Mouse (Mus musculus): ENCODE results near the gene Tsen34. TPM values are rescaled to one million over a fixed set of nuclear protein-coding genes. Genes with fewer than 3 reads are reported as not detected.
"Not testable (repeated sequence)": the region's sequence is repeated elsewhere in the genome, so short reads cannot be mapped to it uniquely, and the experiment has no call there.

Gene Tsen34
- polyA plus RNA-seq, 1 experiment, result 114 TPM

GRCm38 (mm10) chr7:3720268-3720667, 27.6 kb downstream of the Tsen34 start, which contains the start of gene Pirb:
Gene Pirb (minus strand): TSS chr7:3720391.
- not testable (repeated sequence) for DNase-seq (ENCODE audit: low read depth)

GRCm38 (mm10) chr7:3725459-3725858, 32.8 kb downstream of the Tsen34 start:
- DNase-seq (ENCODE audit: low read depth), result not testable (repeated sequence)

- not testable (repeated sequence) for DNase-seq (ENCODE audit: low read depth)
Observed at GRCm38 (mm10) chr7:3732675-3733074, 40.0 kb downstream of the Tsen34 start.

Other genes starting within 250 kb of the Tsen34 start
- gene Tarm1, start 190.2 kb upstream of the Tsen34 start, polyA plus RNA-seq (2012; rRNA removed), result 0.26 TPM in 1 of 2 replicates, not detected in the other
- 0.20 TPM in 2 replicates for gene Oscar, start 76.7 kb upstream of the Tsen34 start, polyA plus RNA-seq (2012; rRNA removed)
- gene Ndufa3, start 75.5 kb upstream of the Tsen34 start, polyA plus RNA-seq (2012; rRNA removed), result 230 and 382 TPM in 2 replicates
- 9.3 and 11.5 TPM in 2 replicates for gene Tfpt, start 62.9 kb upstream of the Tsen34 start, polyA plus RNA-seq (2012; rRNA removed)
- gene Prpf31, start 62.9 kb upstream of the Tsen34 start, polyA plus RNA-seq (2012; rRNA removed), result 28.9 and 29.8 TPM in 2 replicates
- 30.7 and 57.8 TPM in 2 replicates for gene Cnot3, start 47.6 kb upstream of the Tsen34 start, polyA plus RNA-seq (2012; rRNA removed)
- 4.5 and 5.0 TPM in 2 replicates for gene Leng1, start 27.0 kb upstream of the Tsen34 start, polyA plus RNA-seq (2012; rRNA removed)
- 91.0 and 95.0 TPM in 2 replicates for gene Tmc4, start 15.3 kb upstream of the Tsen34 start, polyA plus RNA-seq (2012; rRNA removed)
- gene Mboat7, start 660 bp downstream of the Tsen34 start, polyA plus RNA-seq (2012; rRNA removed), result 43.9 and 47.7 TPM in 2 replicates
- 2,234 and 2,492 TPM in 2 replicates for gene Rps9, start 11.1 kb downstream of the Tsen34 start, polyA plus RNA-seq (2012; rRNA removed)
- 10.7 and 16.1 TPM in 2 replicates for gene Pirb, start 27.5 kb downstream of the Tsen34 start, polyA plus RNA-seq (2012; rRNA removed)
- gene Gm15448, start 132.8 kb downstream of the Tsen34 start, polyA plus RNA-seq (2012; rRNA removed), result 0.45 and 0.62 TPM in 2 replicates
- gene Pira2, start 152.2 kb downstream of the Tsen34 start, polyA plus RNA-seq (2012; rRNA removed), result 0.43 and 1.3 TPM in 2 replicates
- gene Gm14548, start 205.3 kb downstream of the Tsen34 start, polyA plus RNA-seq (2012; rRNA removed), result 1.3 and 3.4 TPM in 2 replicates
- gene Lilra6, start 222.6 kb downstream of the Tsen34 start, polyA plus RNA-seq (2012; rRNA removed), result 1.8 and 2.0 TPM in 2 replicates